29 mouse cellular contexts compared by ENCODE assay signal in the genomic region with DNA sequence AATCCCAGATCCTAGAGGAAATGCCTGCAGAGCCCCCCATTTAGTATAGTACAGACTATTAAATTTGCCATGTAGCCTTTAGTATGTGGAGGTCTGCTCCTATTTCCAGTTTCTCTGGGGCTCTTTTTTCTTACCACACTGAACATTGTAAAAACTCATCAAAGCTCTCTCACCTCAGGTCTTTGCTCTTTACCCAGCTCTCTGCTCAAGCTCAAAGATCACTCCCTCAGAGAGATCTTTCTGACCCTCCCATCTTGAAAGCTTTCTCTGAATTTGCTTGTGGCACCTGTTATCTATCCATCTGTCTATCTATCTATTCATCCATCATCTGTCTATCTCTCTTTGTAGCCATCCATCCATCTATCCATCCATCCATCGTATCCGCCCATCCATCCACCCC. TPM values are rescaled to one million over a fixed set of nuclear protein-coding genes. Genes with fewer than 3 reads are reported as not detected.
DNase-seq lines count a peak whose midpoint lies in the region; ATAC-seq and TF ChIP-seq lines count a peak whose summit lies in the region.
"Had no signal": no experiment of that assay in that cellular context is flagged by ENCODE, and none has a peak within 500 bp of the region (broad histone marks: within the 10 kb centered on the region; RNA-seq: fewer than 3 reads in every experiment).

No protein-coding gene starts in this region.

- H3K4me1 ChIP-seq in heart, adult 2 months (ENCODE audit: control insufficient read depth, insufficient read depth, low read length): peaks cover 1% of the 10 kb centered on the region; the same call in 1 of the 2 replicates
- peaks cover 19% of the 10 kb centered on the region for H3K4me1 ChIP-seq in hindbrain, embryonic 13.5 days (replicated peaks)
- peaks cover 16% of the 10 kb centered on the region for H3K4me1 ChIP-seq in hindbrain, embryonic 10.5 days (replicated peaks)
- peaks cover 14% of the 10 kb centered on the region; the same call in 1 of the 2 replicates for H3K4me1 ChIP-seq in small intestine, adult 2 months (ENCODE audit: control insufficient read depth, insufficient read depth, insufficient read length, low read length)
- H3K4me1 ChIP-seq: embryonic facial prominence, embryonic 15.5 days had no signal

- WGBS in heart, adult 2 months: 96% methylated on average over 2 of the region's 2 CpGs
- 86% methylated on average over 2 of the region's 2 CpGs for WGBS in hindbrain, embryonic 13.5 days
- WGBS in hindbrain, embryonic 10.5 days: 94% methylated on average over 2 of the region's 2 CpGs
- WGBS in small intestine, adult 2 months: 70% methylated on average over 2 of the region's 2 CpGs

- H3K36me3 ChIP-seq in heart, adult 2 months (ENCODE audit: control insufficient read depth, insufficient read depth, low read length): 0 out of 2 replicates have a peak, but pooled peaks cover 2% of the 10 kb centered on the region
- H3K36me3 ChIP-seq in hindbrain, embryonic 13.5 days: no peaks in the 10 kb centered on the region
- no peaks in the 10 kb centered on the region for H3K36me3 ChIP-seq in hindbrain, embryonic 10.5 days
- no peaks in the 10 kb centered on the region for H3K36me3 ChIP-seq in small intestine, adult 2 months (ENCODE audit: control insufficient read depth, insufficient read depth, low read length)
- H3K36me3 ChIP-seq: embryonic facial prominence, embryonic 13.5 days; embryonic facial prominence, embryonic 15.5 days; forebrain, embryonic 10.5 days; forebrain, embryonic 12.5 days had no signal

- TF ChIP-seq CTCF in heart, adult 2 months (IDR thresholded peaks at IDR 0.05): no peak
- TF ChIP-seq CTCF in small intestine, adult 2 months (IDR thresholded peaks at IDR 0.05; ENCODE audit: extremely low read depth, insufficient read length, insufficient replicate concordance, low read depth, low read length): no peak

- DNase-seq in heart, adult 2 months: peak in 1 of 2 experiments; percentile 1
- no peak for DNase-seq in heart, postnatal 10 days
- no peak for DNase-seq in hindbrain, embryonic 10.5 days (ENCODE audit: low spot score)
- DNase-seq in kidney, adult 9 months: peak; percentile 58
- DNase-seq in kidney, postnatal 25 days: no peak
- DNase-seq in lung, postnatal 14 days: no peak
- DNase-seq: adrenal gland, adult 2 months; adrenal gland, postnatal 10 days; adrenal gland, postnatal 25 days; cerebellum, adult 11 months; cerebellum, adult 18-20 months; cerebellum, adult 8-10 months; cerebellum, adult 9-11 months; cerebellum, postnatal 14 days; cerebellum, postnatal 36 days; embryo, embryonic 11 days had no signal

- H3K79me2 ChIP-seq in heart, adult 2 months (replicated peaks; ENCODE audit: control insufficient read depth, insufficient read depth, low read length): no peaks in the 10 kb centered on the region

- no peaks in the 10 kb centered on the region for H3K27me3 ChIP-seq in heart, adult 2 months (ENCODE audit: control insufficient read depth, insufficient read depth, low read length)
- 0 out of 2 replicates have a peak, but pooled peaks cover 5% of the 10 kb centered on the region for H3K27me3 ChIP-seq in hindbrain, embryonic 13.5 days
- no peaks in the 10 kb centered on the region for H3K27me3 ChIP-seq in hindbrain, embryonic 10.5 days (ENCODE audit: insufficient read depth, poor library complexity, severe bottlenecking)
- no peaks in the 10 kb centered on the region for H3K27me3 ChIP-seq in small intestine, adult 2 months (ENCODE audit: control insufficient read depth, insufficient read depth, low read length)
- H3K27me3 ChIP-seq: embryonic facial prominence, embryonic 13.5 days; embryonic facial prominence, embryonic 15.5 days; forebrain, embryonic 12.5 days had no signal

- TF ChIP-seq EP300 in heart, adult 2 months (IDR thresholded peaks at IDR 0.05; ENCODE audit: insufficient read depth, low read depth, low read length): no peak

- no peak for ATAC-seq in hindbrain, embryonic 13.5 days (ENCODE audit: low FRiP score)
- ATAC-seq: forebrain, embryonic 14.5 days had no signal

- no peak for TF ChIP-seq POLR2A in heart, adult 2 months (IDR thresholded peaks at IDR 0.05; ENCODE audit: insufficient read depth, low read depth, low read length)
- no peak for TF ChIP-seq POLR2A in small intestine, adult 2 months (IDR thresholded peaks at IDR 0.05; ENCODE audit: low read depth, low read length)

- H3K27ac ChIP-seq in heart, adult 2 months: peak overlapping the region; percentile 17; the same call in 1 of the 2 replicates
- H3K27ac ChIP-seq in hindbrain, embryonic 13.5 days: no peak overlapping the region
- H3K27ac ChIP-seq in hindbrain, embryonic 10.5 days: no peak overlapping the region
- H3K27ac ChIP-seq in small intestine, adult 2 months (ENCODE audit: insufficient read depth, low read depth, low read length): peak overlapping the region; percentile 89
- H3K27ac ChIP-seq: embryonic facial prominence, embryonic 13.5 days; embryonic facial prominence, embryonic 15.5 days; forebrain, embryonic 10.5 days; forebrain, embryonic 12.5 days had no signal

- no peaks in the 10 kb centered on the region for H3K9me3 ChIP-seq in hindbrain, embryonic 13.5 days
- H3K9me3 ChIP-seq in hindbrain, embryonic 10.5 days: no peaks in the 10 kb centered on the region
- H3K9me3 ChIP-seq: embryonic facial prominence, embryonic 13.5 days; embryonic facial prominence, embryonic 15.5 days; forebrain, embryonic 10.5 days; forebrain, embryonic 12.5 days had no signal

- H3K4me3 ChIP-seq in heart, adult 2 months: no peak overlapping the region
- H3K4me3 ChIP-seq in hindbrain, embryonic 13.5 days: no peak overlapping the region
- no peak overlapping the region for H3K4me3 ChIP-seq in hindbrain, embryonic 10.5 days
- no peak overlapping the region for H3K4me3 ChIP-seq in small intestine, adult 2 months (ENCODE audit: low read depth, low read length)
- H3K4me3 ChIP-seq: embryonic facial prominence, embryonic 13.5 days; embryonic facial prominence, embryonic 15.5 days; erythroblast, embryonic 14.5 days; forebrain, embryonic 10.5 days; forebrain, embryonic 12.5 days had no signal

- intact Hi-C loops in heart, adult 2 months (cut with DNase I): loop anchor here (5.0 kb wide), 1 partner anchor 418 kb away; no protein-coding TSS in a partner anchor
- intact Hi-C loops in heart, postnatal 10 days (cut with DNase I): loop anchor here (5.0 kb wide), 1 partner anchor 418 kb away; no protein-coding TSS in a partner anchor

- no peak overlapping the region for H3K4me2 ChIP-seq in hindbrain, embryonic 13.5 days
- H3K4me2 ChIP-seq: embryonic facial prominence, embryonic 13.5 days; embryonic facial prominence, embryonic 15.5 days; forebrain, embryonic 12.5 days had no signal

- H3K9ac ChIP-seq in heart, adult 2 months (ENCODE audit: low read depth, low read length): no peak overlapping the region
- H3K9ac ChIP-seq in hindbrain, embryonic 13.5 days: 0 out of 2 replicates have a peak overlapping the region, but pooled peaks have one; percentile 20
- H3K9ac ChIP-seq: embryonic facial prominence, embryonic 13.5 days; embryonic facial prominence, embryonic 15.5 days; forebrain, embryonic 12.5 days had no signal

RNA-seq across cellular contexts. Expression of gene Guca2b, which starts 6.4 kb away (rescaled TPM):
- under 1 TPM; 0.44 to 0.68 TPM for total RNA-seq in heart, adult 2 months (2021)
- polyA plus RNA-seq in heart, adult 2 months (2012; rRNA removed): 0.35 TPM in 1 of 2 replicates, not detected in the other
- not detected for total RNA-seq in heart, postnatal 10 days (2021)
- polyA plus RNA-seq in hindbrain, embryonic 13.5 days (2015; fragmentation: Nextera tagmentation; extraction: Ambion mirVana): not detected in 2 replicates
- not detected in 2 replicates for polyA plus RNA-seq in hindbrain, embryonic 10.5 days (2016; fragmentation: Nextera tagmentation; extraction: Ambion mirVana)
- 420 and 2,057 TPM in 2 replicates for polyA plus RNA-seq in small intestine, adult 2 months (2012; rRNA removed)
- total RNA-seq: adrenal gland, adult 2 months; adrenal gland, postnatal 10 days; adrenal gland, postnatal 25 days; common myeloid progenitor, adult 5-6 weeks; ES-E14; MEL had no signal
- polyA plus RNA-seq: adrenal gland, adult 2 months; C2C12; embryonic facial prominence, embryonic 11.5 days; embryonic facial prominence, embryonic 13.5 days; embryonic facial prominence, embryonic 15.5 days; erythroblast, embryonic 14.5 days; forebrain, embryonic 10.5 days; forebrain, embryonic 12.5 days; forebrain, embryonic 14.5 days had no signal

RNA-seq across cellular contexts. Expression of gene Guca2a, which starts 27.7 kb away (rescaled TPM):
- not detected for total RNA-seq in heart, adult 2 months (2021)
- polyA plus RNA-seq in heart, adult 2 months (2012; rRNA removed): 0.21 TPM in 1 of 2 replicates, not detected in the other
- not detected for total RNA-seq in heart, postnatal 10 days (2021)
- not detected in 2 replicates for polyA plus RNA-seq in hindbrain, embryonic 13.5 days (2015; fragmentation: Nextera tagmentation; extraction: Ambion mirVana)
- not detected in 2 replicates for polyA plus RNA-seq in hindbrain, embryonic 10.5 days (2016; fragmentation: Nextera tagmentation; extraction: Ambion mirVana)
- 58.4 and 1,324 TPM in 2 replicates for polyA plus RNA-seq in small intestine, adult 2 months (2012; rRNA removed)
- total RNA-seq: adrenal gland, adult 2 months; adrenal gland, postnatal 10 days; common myeloid progenitor, adult 5-6 weeks; ES-E14; MEL had no signal
- polyA plus RNA-seq: adrenal gland, adult 2 months; embryonic facial prominence, embryonic 11.5 days; embryonic facial prominence, embryonic 13.5 days; embryonic facial prominence, embryonic 15.5 days; erythroblast, embryonic 14.5 days; forebrain, embryonic 10.5 days; forebrain, embryonic 12.5 days; forebrain, embryonic 14.5 days had no signal

Comparison
In these comparisons a context has a peak if more than half of its experiments do, and no peak if none do; other contexts are left out.
1. H3K27ac ChIP-seq: peak in heart, adult 2 months (single experiment) and small intestine, adult 2 months (single experiment); none in hindbrain, embryonic 13.5 days (single experiment) and hindbrain, embryonic 10.5 days (single experiment).
2. RNA of gene Guca2b, which starts 6.4 kb away (polyA plus RNA-seq): 420 to 2,057 TPM in small intestine, adult 2 months; 0.35 TPM in heart, adult 2 months, not detected in hindbrain, embryonic 13.5 days and not detected in hindbrain, embryonic 10.5 days; every median in the first group is over 100 times any median in the second.
3. RNA of gene Guca2a, which starts 27.7 kb away (polyA plus RNA-seq): 58.4 to 1,324 TPM in small intestine, adult 2 months; 0.21 TPM in heart, adult 2 months, not detected in hindbrain, embryonic 13.5 days and not detected in hindbrain, embryonic 10.5 days; every median in the first group is over 10 times any median in the second.